Mouse (Mus musculus) liver, embryonic 16.5 days (tissue): ENCODE results near the gene Elfn2. TPM values are rescaled to one million over a fixed set of nuclear protein-coding genes. Genes with fewer than 3 reads are reported as not detected.

Experiments used
- ATAC-seq: fragments of 200-750 bp; cut with Nextera tagmentation; 2 replicates; pipeline ENCODE4 v1.8.0; 2017; ENCODE audit warnings: low read depth, mild to moderate bottlenecking, moderate number of reproducible peaks, moderate library complexity
- H3K27ac ChIP-seq: fragments of 300-500 bp; sonication (generic); 2 replicates; pipeline ENCODE4 v1.5.1; 2014; ENCODE audit warnings: mild to moderate bottlenecking, low read length
- H3K27me3 ChIP-seq: fragments of 300-500 bp; sonication (generic); 2 replicates; pipeline ENCODE4 v1.6.1; 2014; ENCODE audit warnings: low read depth, low read length, mixed read lengths; ENCODE audit not compliant: control insufficient read depth, insufficient read depth
- H3K36me3 ChIP-seq: fragments of 300-500 bp; sonication (generic); 2 replicates; pipeline ENCODE4 v1.6.1; 2014; ENCODE audit warnings: mild to moderate bottlenecking; ENCODE audit not compliant: control insufficient read depth, insufficient read depth
- H3K4me1 ChIP-seq: fragments of 300-500 bp; sonication (generic); 2 replicates; pipeline ENCODE4 v1.6.1; 2014; ENCODE audit warnings: low read depth, low read length, mixed read lengths; ENCODE audit not compliant: control insufficient read depth
- H3K4me2 ChIP-seq: fragments of 300-500 bp; sonication (generic); 2 replicates; pipeline ENCODE4 v1.6.1; 2014; ENCODE audit warnings: low read depth, low read length, mixed read lengths
- H3K4me3 ChIP-seq: fragments of 300-500 bp; sonication (generic); 2 replicates; pipeline ENCODE4 v1.5.1; 2014; ENCODE audit warnings: low read depth, mild to moderate bottlenecking, low read length
- H3K9ac ChIP-seq: fragments of 300-500 bp; sonication (generic); 2 replicates; pipeline ENCODE4 v1.6.1; 2014; ENCODE audit warnings: low read depth, low read length
- H3K9me3 ChIP-seq: fragments of 300-500 bp; sonication (generic); replicated peaks from 2 replicates; pipeline ENCODE4 v1.6.1; 2016; ENCODE audit warnings: low read length; ENCODE audit not compliant: control insufficient read depth
- WGBS: fragments of 180-500 bp; shearing (Covaris S2); extraction: QIAGEN DNeasy Blood & Tissue Kit; methylation state at CpG from one replicate; pipeline ENCODE4 v1.1.7; 2014; ENCODE audit not compliant: insufficient replicate concordance; 5-methylcytosine and 5-hydroxymethylcytosine counted together
- polyA plus RNA-seq: library from polyadenylated mRNA; unstranded; fragments of >200 nt; fragmentation: Nextera tagmentation; extraction: Ambion mirVana; gene quantifications from 2 replicates; pipeline ENCODE4 v1.2.1, GENCODE M21; 2015

Gene Elfn2
- polyA plus RNA-seq, 1 experiment from 2014 or later = not detected

- H3K9me3 ChIP-seq = no peaks in the 10 kb centered on the region
- H3K27me3 ChIP-seq = peaks cover 5% of the 10 kb centered on the region
- H3K27ac ChIP-seq = no peak overlapping the region
- no peak overlapping the region for H3K9ac ChIP-seq
- H3K4me1 ChIP-seq = no peaks in the 10 kb centered on the region
- 27% methylated on average over 4 of the region's 4 CpGs for WGBS
- no peak overlapping the region for H3K4me2 ChIP-seq
- H3K36me3 ChIP-seq = no peaks in the 10 kb centered on the region
- ATAC-seq = no peak
- H3K4me3 ChIP-seq = no peak overlapping the region
Observed at GRCm38 (mm10) chr15:78731830-78732229, 13.3 kb upstream of the Elfn2 start.

GRCm38 (mm10) chr15:78730315-78731049 is 11.9 kb upstream of the Elfn2 start:
- no peaks in the 10 kb centered on the region for H3K27me3 ChIP-seq
- no peak overlapping the region for H3K4me3 ChIP-seq
- no peak for ATAC-seq
- H3K4me2 ChIP-seq = no peak overlapping the region
- H3K36me3 ChIP-seq = no peaks in the 10 kb centered on the region
- H3K9me3 ChIP-seq = no peaks in the 10 kb centered on the region
- 54% methylated on average over 12 of the region's 12 CpGs for WGBS
- H3K9ac ChIP-seq = no peak overlapping the region
- H3K4me1 ChIP-seq = no peaks in the 10 kb centered on the region
- no peak overlapping the region for H3K27ac ChIP-seq

DNA sequence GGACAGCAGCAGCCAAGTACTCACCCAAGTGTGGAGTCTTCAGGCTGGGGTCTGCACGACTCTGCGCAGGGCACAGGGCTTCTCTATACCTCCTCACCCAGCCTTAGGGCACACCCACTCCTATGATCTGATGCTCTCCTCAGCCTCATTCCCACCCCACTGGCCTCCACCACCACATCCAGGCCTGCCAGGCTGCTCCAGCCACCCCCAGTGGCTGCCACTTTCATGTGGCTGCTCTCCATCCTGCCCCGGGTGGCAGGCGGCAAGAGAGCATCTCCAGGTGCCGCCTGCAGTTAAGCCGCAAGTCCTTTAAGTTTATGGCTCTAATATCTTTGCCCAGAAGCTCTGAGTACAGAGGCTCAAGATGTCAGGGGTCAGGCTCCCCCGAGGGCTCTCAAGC is 8.1 kb upstream of the Elfn2 start:
- Histone ChIP-seq H3K9me3 (no peaks in the 10 kb centered on the region), H3K27ac (no peak overlapping the region), H3K4me3 (no peak overlapping the region), H3K4me1 (no peaks in the 10 kb centered on the region), H3K4me2 (no peak overlapping the region), H3K36me3 (no peaks in the 10 kb centered on the region), H3K27me3 (peaks cover 8% of the 10 kb centered on the region), H3K9ac (no peak overlapping the region)
- no peak for ATAC-seq
- WGBS = 50% methylated on average over 7 of the region's 7 CpGs

DNA sequence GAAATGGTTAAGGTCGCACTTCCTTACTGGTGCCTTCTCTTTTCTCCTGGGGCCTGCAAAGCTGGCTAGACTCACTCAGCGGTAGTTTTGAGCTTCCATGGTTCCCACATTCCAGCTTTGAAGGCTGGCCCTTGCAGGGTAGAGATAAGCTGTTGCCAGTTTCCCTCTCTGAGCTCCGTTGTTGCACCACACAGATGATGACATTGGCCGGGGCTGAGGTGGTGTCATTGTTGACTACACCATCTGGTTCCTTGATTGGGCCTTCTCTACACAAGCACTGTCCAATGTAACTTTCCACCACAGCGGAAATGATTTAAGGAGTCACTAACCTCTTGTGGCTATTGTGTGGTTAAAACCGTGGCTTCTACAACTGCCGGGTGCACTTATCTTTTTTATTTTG is 2.0 kb upstream of the Elfn2 start:
- no peak overlapping the region for H3K4me2 ChIP-seq
- no peaks in the 10 kb centered on the region; the same call in 1 of the 2 replicates for H3K4me1 ChIP-seq
- no peaks in the 10 kb centered on the region for H3K9me3 ChIP-seq
- H3K27me3 ChIP-seq = peaks cover 60% of the 10 kb centered on the region
- H3K4me3 ChIP-seq = no peak overlapping the region
- WGBS = 18% methylated on average over 7 of the region's 7 CpGs
- no peak overlapping the region for H3K9ac ChIP-seq
- no peak for ATAC-seq
- no peak overlapping the region for H3K27ac ChIP-seq
- no peaks in the 10 kb centered on the region for H3K36me3 ChIP-seq

DNA sequence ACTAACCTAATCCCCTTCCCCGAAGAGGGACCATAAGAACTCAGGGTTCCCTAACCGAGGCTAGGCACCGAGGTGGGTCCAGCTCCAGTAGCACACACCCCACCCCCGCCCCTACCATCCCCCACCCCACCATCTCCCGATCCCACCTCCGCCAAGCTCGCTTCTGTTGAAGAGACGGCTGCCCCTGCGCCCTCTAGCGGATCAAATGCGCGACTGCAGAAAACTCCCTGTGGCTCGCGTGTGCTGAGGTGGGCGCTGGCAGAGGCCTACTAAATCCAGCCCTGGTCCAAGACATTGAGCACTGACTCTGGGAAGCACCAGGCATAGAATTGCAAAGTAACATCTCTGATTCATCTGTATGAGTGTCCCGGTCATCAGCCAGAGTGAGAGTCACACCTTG is 1.5 kb upstream of the Elfn2 start:
- H3K4me1 ChIP-seq = no peaks in the 10 kb centered on the region; the same call in 1 of the 2 replicates
- H3K27ac ChIP-seq = no peak overlapping the region
- H3K4me3 ChIP-seq = no peak overlapping the region
- no peak for ATAC-seq
- H3K27me3 ChIP-seq = peaks cover 64% of the 10 kb centered on the region
- H3K4me2 ChIP-seq = no peak overlapping the region
- no peaks in the 10 kb centered on the region for H3K9me3 ChIP-seq
- 2% methylated on average over 16 of the region's 16 CpGs for WGBS
- no peaks in the 10 kb centered on the region for H3K36me3 ChIP-seq
- H3K9ac ChIP-seq = no peak overlapping the region

DNA sequence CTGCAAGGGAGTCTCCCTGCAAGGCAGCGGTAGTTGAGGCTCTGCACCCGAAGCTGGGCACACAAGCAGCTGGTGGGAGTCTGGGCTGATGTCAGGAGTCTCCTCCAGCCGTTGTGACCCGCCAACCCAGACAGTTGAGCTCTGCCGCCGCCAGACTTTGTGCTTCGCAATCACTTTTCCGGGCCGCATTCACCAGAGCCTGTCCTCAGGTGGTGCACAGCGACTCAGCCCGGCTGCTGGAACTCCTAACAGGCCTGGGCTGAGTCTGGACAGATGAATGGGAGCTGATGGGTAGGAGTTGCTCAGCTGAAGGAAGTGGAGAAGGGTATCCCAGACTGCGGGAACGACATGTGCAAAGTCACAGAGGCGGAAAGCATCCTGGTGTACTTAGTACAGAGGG is 845 bp upstream of the Elfn2 start:
- H3K27me3 ChIP-seq = peaks cover 71% of the 10 kb centered on the region
- H3K9me3 ChIP-seq = no peaks in the 10 kb centered on the region
- H3K9ac ChIP-seq = no peak overlapping the region
- H3K4me2 ChIP-seq = no peak overlapping the region
- no peaks in the 10 kb centered on the region for H3K36me3 ChIP-seq
- WGBS = 5% methylated on average over 14 of the region's 14 CpGs
- no peaks in the 10 kb centered on the region; the same call in 1 of the 2 replicates for H3K4me1 ChIP-seq
- ATAC-seq = no peak
- H3K4me3 ChIP-seq = no peak overlapping the region
- H3K27ac ChIP-seq = no peak overlapping the region

DNA sequence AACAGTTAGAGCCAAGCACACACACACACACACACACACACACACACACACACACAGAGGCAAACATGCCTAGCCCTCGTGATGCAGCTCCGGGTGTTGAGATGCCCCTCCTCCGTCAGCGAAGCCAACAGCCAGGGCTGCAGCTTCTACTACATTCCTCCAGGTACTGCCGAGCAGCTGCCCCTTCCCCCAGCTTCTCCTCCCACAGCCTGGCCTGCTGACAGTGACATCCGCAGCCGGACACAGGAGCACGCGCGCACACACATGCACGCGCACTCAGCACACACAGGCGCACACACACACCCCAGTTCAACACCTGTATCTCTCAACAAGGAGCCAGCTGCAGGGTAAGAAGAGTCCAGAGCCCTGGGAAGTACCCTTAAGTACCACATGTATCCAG is 1.6 kb downstream of the Elfn2 start:
- Histone ChIP-seq H3K4me2 (no peak overlapping the region), H3K4me3 (no peak overlapping the region), H3K27me3 (peaks cover 89% of the 10 kb centered on the region), H3K27ac (no peak overlapping the region), H3K36me3 (no peaks in the 10 kb centered on the region), H3K9ac (no peak overlapping the region), H3K4me1 (no peaks in the 10 kb centered on the region; the same call in 1 of the 2 replicates), H3K9me3 (no peaks in the 10 kb centered on the region)
- no peak for ATAC-seq
- WGBS = 55% methylated on average over 13 of the region's 13 CpGs

- Histone ChIP-seq H3K4me3 (no peak overlapping the region), H3K4me1 (no peaks in the 10 kb centered on the region; the same call in 1 of the 2 replicates), H3K9ac (no peak overlapping the region), H3K36me3 (no peaks in the 10 kb centered on the region), H3K27ac (no peak overlapping the region), H3K4me2 (no peak overlapping the region), H3K27me3 (peaks cover 93% of the 10 kb centered on the region), H3K9me3 (no peaks in the 10 kb centered on the region)
- no peak for ATAC-seq
- WGBS = 23% methylated on average over 5 of the region's 5 CpGs
Observed at GRCm38 (mm10) chr15:78715856-78716255, 2.7 kb downstream of the Elfn2 start.

DNA sequence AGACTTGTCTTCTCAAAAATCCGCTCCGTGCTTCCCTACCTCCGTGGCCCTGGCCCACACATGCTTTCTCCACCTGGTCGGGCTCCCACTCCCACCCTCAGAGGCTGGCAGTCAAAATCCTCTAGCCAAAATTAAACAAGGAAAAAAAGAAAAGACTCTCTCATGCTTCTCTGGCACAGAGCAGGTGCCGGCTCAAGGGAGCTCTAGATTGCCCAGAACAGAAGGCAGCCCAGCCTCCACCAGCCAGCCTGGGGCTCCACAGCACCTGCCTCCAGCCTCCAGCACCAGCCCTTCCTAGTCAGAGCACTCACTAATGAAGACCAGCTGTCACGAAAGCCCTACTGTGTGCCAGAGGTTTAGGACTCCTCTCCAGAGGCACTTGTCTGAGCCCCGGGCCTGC is 4.8 kb downstream of the Elfn2 start:
- Histone ChIP-seq H3K27ac (no peak overlapping the region), H3K4me3 (no peak overlapping the region), H3K27me3 (peaks cover 74% of the 10 kb centered on the region), H3K9me3 (no peaks in the 10 kb centered on the region), H3K9ac (no peak overlapping the region), H3K4me1 (no peaks in the 10 kb centered on the region; the same call in 1 of the 2 replicates), H3K36me3 (no peaks in the 10 kb centered on the region), H3K4me2 (no peak overlapping the region)
- no peak for ATAC-seq
- WGBS = 60% methylated on average over 7 of the region's 7 CpGs
